Mouse (Mus musculus) cerebellum, postnatal 4 days (tissue): ENCODE measurements around the gene Col5a1.

Experiments used
- DNase-seq, 2 experiments: peaks; one replicate each; pipeline ENCODE4 v3.0.0; 2022; ENCODE audit warnings: low spot score in 2 of 2, mixed read lengths in 1 of 2

The Col5a1 gene

GRCm38 (mm10) chr2:27919309-27919850 is 33.2 kb downstream of the Col5a1 start:
- no peak for DNase-seq

GRCm38 (mm10) chr2:27922053-27922452 is 35.8 kb downstream of the Col5a1 start:
- DNase-seq: no peak

GRCm38 (mm10) chr2:27923718-27924117 is 37.5 kb downstream of the Col5a1 start:
- DNase-seq: no peak

GRCm38 (mm10) chr2:27924463-27924862 is 38.2 kb downstream of the Col5a1 start:
- no peak for DNase-seq

- DNase-seq: peak; percentile 62 to 78
Measured at GRCm38 (mm10) chr2:27926478-27927165, 40.4 kb downstream of the Col5a1 start.

- DNase-seq: no peak
Measured at GRCm38 (mm10) chr2:27930471-27931015, 44.3 kb downstream of the Col5a1 start.

GRCm38 (mm10) chr2:27931130-27931529 is 44.9 kb downstream of the Col5a1 start:
- DNase-seq: no peak

GRCm38 (mm10) chr2:27931971-27932370 is 45.7 kb downstream of the Col5a1 start:
- no peak for DNase-seq

- peak in 1 of 2 experiments; percentile 30 for DNase-seq
Measured at GRCm38 (mm10) chr2:27934269-27934668, 48.0 kb downstream of the Col5a1 start.

GRCm38 (mm10) chr2:27934831-27935230 is 48.6 kb downstream of the Col5a1 start:
- no peak for DNase-seq

- DNase-seq: no peak
Measured at GRCm38 (mm10) chr2:27935441-27935840, 49.2 kb downstream of the Col5a1 start.

GRCm38 (mm10) chr2:27936607-27937191 is 50.5 kb downstream of the Col5a1 start:
- peak in 1 of 2 experiments; percentile 61 for DNase-seq

GRCm38 (mm10) chr2:27939433-27939832 is 53.2 kb downstream of the Col5a1 start:
- no peak for DNase-seq

GRCm38 (mm10) chr2:27940144-27940543 is 53.9 kb downstream of the Col5a1 start:
- no peak for DNase-seq

GRCm38 (mm10) chr2:27947252-27947651 is 61.0 kb downstream of the Col5a1 start:
- DNase-seq: no peak

- DNase-seq: no peak
Measured at GRCm38 (mm10) chr2:27947917-27948316, 61.7 kb downstream of the Col5a1 start.

GRCm38 (mm10) chr2:27953866-27954265 is 67.6 kb downstream of the Col5a1 start:
- DNase-seq: peak in 1 of 2 experiments; percentile 62

GRCm38 (mm10) chr2:27954924-27955323 is 68.7 kb downstream of the Col5a1 start:
- no peak for DNase-seq

GRCm38 (mm10) chr2:27956751-27957150 is 70.5 kb downstream of the Col5a1 start:
- no peak for DNase-seq

- DNase-seq: peak in 1 of 2 experiments; percentile 25
Measured at GRCm38 (mm10) chr2:27957184-27957583, 71.0 kb downstream of the Col5a1 start.

GRCm38 (mm10) chr2:27959275-27959674 is 73.0 kb downstream of the Col5a1 start:
- DNase-seq: no peak

- no peak for DNase-seq
Measured at GRCm38 (mm10) chr2:27961190-27961589, 75.0 kb downstream of the Col5a1 start.

- no peak for DNase-seq
Measured at GRCm38 (mm10) chr2:27962406-27962805, 76.2 kb downstream of the Col5a1 start.
